Mouse (Mus musculus) hindbrain, embryonic 12.5 days (tissue): ENCODE measurements around the gene Muc5b. TPM values are rescaled to one million over a fixed set of nuclear protein-coding genes. Genes with fewer than 3 reads are reported as not detected.
"Not testable (repeated sequence)": the region's sequence is repeated elsewhere in the genome, so short reads cannot be mapped to it uniquely, and the experiment has no call there.

Experiments used
- ATAC-seq: fragments of 200-750 bp; cut with Nextera tagmentation; 2 replicates; pipeline ENCODE4 v1.8.0; 2017; ENCODE audit warnings: moderate TSS enrichment; ENCODE audit not compliant: low FRiP score
- H3K27ac ChIP-seq: fragments of 300-500 bp; sonication (generic); 2 replicates; pipeline ENCODE4 v1.5.1; 2016; ENCODE audit warnings: mild to moderate bottlenecking
- H3K27me3 ChIP-seq: fragments of 300-500 bp; sonication (generic); 2 replicates; pipeline ENCODE4 v1.6.1; 2016; ENCODE audit warnings: mild to moderate bottlenecking
- H3K36me3 ChIP-seq: fragments of 300-500 bp; sonication (generic); 2 replicates; pipeline ENCODE4 v1.6.1; 2016; ENCODE audit warnings: mild to moderate bottlenecking
- H3K4me1 ChIP-seq: fragments of 300-500 bp; sonication (generic); 2 replicates; pipeline ENCODE4 v1.6.1; 2016
- H3K4me2 ChIP-seq: fragments of 300-500 bp; sonication (generic); replicated peaks from 2 replicates; pipeline ENCODE4 v1.6.1; 2016; ENCODE audit warnings: mild to moderate bottlenecking
- H3K4me3 ChIP-seq: fragments of 300-500 bp; sonication (generic); 2 replicates; pipeline ENCODE4 v1.5.1; 2016; ENCODE audit warnings: mild to moderate bottlenecking
- H3K9ac ChIP-seq: fragments of 300-500 bp; sonication (generic); 2 replicates; pipeline ENCODE4 v1.6.1; 2016; ENCODE audit warnings: mild to moderate bottlenecking, moderate library complexity
- H3K9me3 ChIP-seq: fragments of 300-500 bp; sonication (generic); replicated peaks from 2 replicates; pipeline ENCODE4 v1.6.1; 2016; ENCODE audit warnings: mild to moderate bottlenecking
- WGBS: fragments of 180-500 bp; shearing (Covaris S2); methylation state at CpG from one replicate; pipeline ENCODE4 v1.1.7; 2016; 5-methylcytosine and 5-hydroxymethylcytosine counted together
- polyA plus RNA-seq: library from polyadenylated mRNA; unstranded; fragments of >200 nt; fragmentation: Nextera tagmentation; extraction: Ambion mirVana; gene quantifications from 2 replicates; pipeline ENCODE4 v1.2.1, GENCODE M21; 2016

Muc5b gene
- polyA plus RNA-seq, result 0.05 and 0.07 TPM in 2 replicates

DNA sequence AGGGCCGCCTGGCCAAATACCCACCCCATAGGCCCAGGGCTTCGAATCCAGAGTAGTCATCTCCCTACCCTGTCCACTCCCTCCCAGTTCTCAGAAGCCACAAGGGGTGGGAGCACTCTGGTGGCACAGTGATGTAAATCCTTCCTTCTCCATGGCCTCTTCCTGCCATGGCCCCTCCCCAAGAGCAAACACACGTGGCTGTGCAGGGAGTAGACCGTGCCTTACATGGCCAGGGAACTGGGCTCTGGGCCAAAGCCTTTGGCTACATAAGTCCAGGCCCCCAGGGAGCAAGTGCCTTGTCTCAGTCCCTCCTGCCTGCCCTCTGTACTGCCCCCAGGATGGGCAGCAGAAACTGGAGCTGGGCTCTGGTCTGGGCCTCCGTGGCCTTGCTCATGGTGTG lies at the start of gene Muc5b:
Gene Muc5b (plus strand): TSS at position 292 of the 400 bp plus-strand sequence.
- Histone ChIP-seq H3K36me3 (no peaks in the 10 kb centered on the region), H3K27ac (no peak within 1 kb of the TSS), H3K4me2 (no peak within 1 kb of the TSS), H3K9me3 (no peaks in the 10 kb centered on the region), H3K9ac (no peak within 1 kb of the TSS), H3K4me1 (no peaks in the 10 kb centered on the region), H3K27me3 (no peaks in the 10 kb centered on the region), H3K4me3 (no peak within 1 kb of the TSS)
- WGBS, result 82% methylated on average over 5 of the region's 5 CpGs
- no peak for ATAC-seq

DNA sequence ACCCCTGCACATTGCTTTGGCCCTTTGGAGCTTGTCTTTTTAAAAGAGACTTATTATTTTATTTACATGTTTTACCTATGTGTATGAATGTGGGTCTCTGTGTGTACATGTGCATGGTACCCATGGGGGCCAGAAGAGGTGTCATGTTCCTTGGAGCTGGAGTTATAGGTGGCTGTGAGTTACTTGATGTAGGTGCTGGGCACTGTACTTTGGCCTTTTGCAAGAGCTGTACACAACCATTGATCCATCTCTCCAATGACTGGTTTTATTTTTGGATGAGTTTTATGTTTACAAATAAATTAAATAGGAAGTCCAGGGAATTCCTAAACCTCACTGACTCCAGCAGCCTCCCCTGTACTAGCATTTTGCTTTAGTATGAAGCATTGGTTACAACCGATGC lies 44.6 kb upstream of the Muc5b start:
- Histone ChIP-seq H3K27ac (no peak overlapping the region), H3K4me1 (no peaks in the 10 kb centered on the region), H3K4me2 (no peak overlapping the region), H3K9ac (no peak overlapping the region), H3K36me3 (no peaks in the 10 kb centered on the region), H3K27me3 (no peaks in the 10 kb centered on the region; the same call in 1 of the 2 replicates), H3K4me3 (no peak overlapping the region), H3K9me3 (no peaks in the 10 kb centered on the region; the same call in 1 of the 2 replicates)
- 97% methylated on average over 1 of the region's 1 CpGs for WGBS
- ATAC-seq, result no peak

DNA sequence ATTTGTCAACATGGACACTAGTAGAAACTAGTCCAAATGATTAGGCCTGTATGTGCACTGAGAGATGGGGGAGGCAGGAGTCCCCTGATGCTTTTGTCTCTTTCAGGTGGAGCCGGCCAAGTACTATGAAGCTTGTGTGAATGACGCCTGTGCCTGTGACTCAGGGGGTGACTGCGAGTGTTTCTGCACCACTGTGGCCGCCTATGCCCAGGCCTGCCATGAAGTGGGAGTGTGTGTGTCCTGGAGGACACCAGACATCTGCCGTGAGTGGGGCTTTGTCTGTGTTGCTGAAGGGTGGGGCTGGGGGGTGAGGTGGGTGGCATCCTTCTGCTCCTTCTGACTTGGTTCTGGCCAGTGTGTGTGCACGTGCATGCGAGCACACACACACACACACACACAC lies 35.7 kb upstream of the Muc5b start:
- 96% methylated on average over 7 of the region's 7 CpGs for WGBS

DNA sequence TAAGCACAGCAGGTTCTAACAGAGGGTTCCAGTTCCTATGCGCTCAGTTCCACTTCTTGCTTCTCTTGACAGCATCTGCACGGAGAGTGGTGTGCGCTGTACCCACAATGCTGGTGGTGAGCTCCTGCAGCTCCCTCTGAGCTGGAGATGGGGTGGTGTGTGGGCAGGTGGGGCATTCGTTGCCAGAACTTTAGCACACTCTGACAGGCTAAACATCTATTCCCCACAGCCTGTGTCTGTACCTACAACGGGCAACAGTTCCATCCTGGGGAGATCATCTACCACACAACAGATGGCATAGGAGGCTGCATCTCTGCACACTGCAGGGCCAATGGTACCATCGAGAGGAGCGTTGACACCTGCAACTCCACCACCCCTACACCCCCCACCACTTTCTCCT lies 33.5 kb upstream of the Muc5b start:
- H3K9me3 ChIP-seq, result no peaks in the 10 kb centered on the region
- no peak overlapping the region for H3K27ac ChIP-seq
- no peak overlapping the region for H3K4me3 ChIP-seq
- no peaks in the 10 kb centered on the region for H3K4me1 ChIP-seq
- ATAC-seq, result no peak
- H3K4me2 ChIP-seq, result no peak overlapping the region
- H3K27me3 ChIP-seq, result 0 out of 2 replicates have a peak, but pooled peaks cover 3% of the 10 kb centered on the region
- 87% methylated on average over 7 of the region's 7 CpGs for WGBS
- no peaks in the 10 kb centered on the region for H3K36me3 ChIP-seq
- H3K9ac ChIP-seq, result no peak overlapping the region

More for the DNA sequence above, 35.7 kb upstream of the Muc5b start:
- no peak overlapping the region for H3K4me3 ChIP-seq
- no peaks in the 10 kb centered on the region for H3K4me1 ChIP-seq
- H3K36me3 ChIP-seq, result no peaks in the 10 kb centered on the region
- no peak for ATAC-seq
- H3K9ac ChIP-seq, result no peak overlapping the region
- peaks cover 3% of the 10 kb centered on the region; the same call in 1 of the 2 replicates for H3K27me3 ChIP-seq
- H3K4me2 ChIP-seq, result no peak overlapping the region
- H3K27ac ChIP-seq, result no peak overlapping the region
- no peaks in the 10 kb centered on the region for H3K9me3 ChIP-seq

DNA sequence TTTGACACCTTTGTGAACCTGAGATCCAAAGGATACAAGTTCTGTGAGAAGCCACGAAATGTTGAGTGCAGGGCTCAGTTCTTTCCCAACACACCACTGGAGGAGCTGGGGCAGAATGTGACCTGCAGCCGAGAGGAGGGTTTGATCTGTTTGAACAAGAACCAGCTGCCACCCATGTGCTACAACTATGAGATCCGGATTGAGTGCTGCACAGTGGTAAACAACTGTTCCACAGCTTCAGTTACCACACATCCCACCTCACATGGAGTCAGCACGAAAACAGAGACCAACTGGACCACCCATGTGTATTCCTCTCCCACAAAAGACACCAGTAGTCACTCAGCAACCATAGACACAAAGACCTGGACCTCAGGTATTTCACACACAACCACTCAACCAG lies 31.0 kb upstream of the Muc5b start:
- H3K36me3 ChIP-seq, ATAC-seq, H3K9me3 ChIP-seq, H3K4me2 ChIP-seq, H3K27ac ChIP-seq, H3K9ac ChIP-seq, H3K27me3 ChIP-seq, H3K4me3 ChIP-seq, H3K4me1 ChIP-seq: not testable (repeated sequence)
- no CpG with 5 or more reads among the region's 4 CpGs for WGBS

DNA sequence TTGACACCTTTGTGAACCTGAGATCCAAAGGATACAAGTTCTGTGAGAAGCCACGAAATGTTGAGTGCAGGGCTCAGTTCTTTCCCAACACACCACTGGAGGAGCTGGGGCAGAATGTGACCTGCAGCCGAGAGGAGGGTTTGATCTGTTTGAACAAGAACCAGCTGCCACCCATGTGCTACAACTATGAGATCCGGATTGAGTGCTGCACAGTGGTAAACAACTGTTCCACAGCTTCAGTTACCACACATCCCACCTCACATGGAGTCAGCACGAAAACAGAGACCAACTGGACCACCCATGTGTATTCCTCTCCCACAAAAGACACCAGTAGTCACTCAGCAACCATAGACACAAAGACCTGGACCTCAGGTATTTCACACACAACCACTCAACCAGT lies 28.9 kb upstream of the Muc5b start:
- H3K27me3 ChIP-seq, H3K4me3 ChIP-seq, H3K4me1 ChIP-seq, H3K4me2 ChIP-seq, ATAC-seq, H3K9ac ChIP-seq, H3K9me3 ChIP-seq, H3K27ac ChIP-seq, H3K36me3 ChIP-seq: not testable (repeated sequence)
- WGBS, result no CpG with 5 or more reads among the region's 4 CpGs

DNA sequence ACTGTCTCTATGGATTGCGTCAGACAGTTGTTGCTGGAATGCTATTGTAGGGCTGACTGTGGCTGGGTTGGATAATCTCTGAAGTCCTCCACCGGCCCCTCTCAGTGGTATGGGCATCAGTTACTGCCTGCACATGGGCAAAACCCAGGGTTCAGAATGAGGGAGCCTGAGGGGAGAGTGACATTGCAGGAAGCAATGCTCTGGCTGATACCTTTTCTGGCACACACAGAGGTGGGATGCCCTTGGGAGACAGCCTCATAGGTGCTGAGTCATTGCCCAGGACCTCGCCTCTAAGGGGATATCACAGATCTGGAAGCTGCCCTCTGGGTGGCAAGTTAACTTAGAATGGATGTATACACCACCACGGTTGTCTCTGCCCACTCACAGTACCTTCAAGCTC lies 25.5 kb upstream of the Muc5b start:
- H3K27ac ChIP-seq, result no peak overlapping the region
- no peaks in the 10 kb centered on the region for H3K27me3 ChIP-seq
- H3K9ac ChIP-seq, result no peak overlapping the region
- H3K9me3 ChIP-seq, result no peaks in the 10 kb centered on the region
- H3K4me3 ChIP-seq, result no peak overlapping the region
- no peak overlapping the region for H3K4me2 ChIP-seq
- H3K4me1 ChIP-seq, result peaks cover 12% of the 10 kb centered on the region
- H3K36me3 ChIP-seq, result no peaks in the 10 kb centered on the region
- ATAC-seq, result no peak
- WGBS, result 78% methylated on average over 4 of the region's 4 CpGs

DNA sequence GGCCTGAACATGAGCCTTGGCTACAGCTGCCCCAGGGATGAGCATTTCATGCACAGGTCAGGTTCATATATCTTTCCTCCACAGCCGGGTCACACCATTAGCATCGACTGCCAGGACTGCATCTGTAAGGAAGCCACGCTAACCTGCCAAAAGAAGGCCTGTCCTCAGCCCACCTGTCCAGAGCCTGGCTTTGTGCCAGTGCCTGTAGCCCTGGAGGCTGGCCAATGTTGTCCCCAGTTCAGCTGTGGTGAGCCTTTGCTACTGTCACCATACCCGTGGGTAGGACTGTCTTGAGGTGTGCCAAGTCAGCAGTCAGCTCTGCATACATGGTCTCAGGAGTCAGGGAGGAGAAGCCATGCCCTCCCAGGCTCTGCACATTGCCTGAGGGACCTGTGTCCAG lies 23.5 kb upstream of the Muc5b start:
- H3K27ac ChIP-seq, result no peak overlapping the region
- no peaks in the 10 kb centered on the region for H3K9me3 ChIP-seq
- H3K4me1 ChIP-seq, result peaks cover 12% of the 10 kb centered on the region
- H3K4me2 ChIP-seq, result no peak overlapping the region
- no peaks in the 10 kb centered on the region for H3K36me3 ChIP-seq
- H3K4me3 ChIP-seq, result no peak overlapping the region
- no peaks in the 10 kb centered on the region for H3K27me3 ChIP-seq
- no peak for ATAC-seq
- 83% methylated on average over 4 of the region's 4 CpGs for WGBS
- H3K9ac ChIP-seq, result no peak overlapping the region

DNA sequence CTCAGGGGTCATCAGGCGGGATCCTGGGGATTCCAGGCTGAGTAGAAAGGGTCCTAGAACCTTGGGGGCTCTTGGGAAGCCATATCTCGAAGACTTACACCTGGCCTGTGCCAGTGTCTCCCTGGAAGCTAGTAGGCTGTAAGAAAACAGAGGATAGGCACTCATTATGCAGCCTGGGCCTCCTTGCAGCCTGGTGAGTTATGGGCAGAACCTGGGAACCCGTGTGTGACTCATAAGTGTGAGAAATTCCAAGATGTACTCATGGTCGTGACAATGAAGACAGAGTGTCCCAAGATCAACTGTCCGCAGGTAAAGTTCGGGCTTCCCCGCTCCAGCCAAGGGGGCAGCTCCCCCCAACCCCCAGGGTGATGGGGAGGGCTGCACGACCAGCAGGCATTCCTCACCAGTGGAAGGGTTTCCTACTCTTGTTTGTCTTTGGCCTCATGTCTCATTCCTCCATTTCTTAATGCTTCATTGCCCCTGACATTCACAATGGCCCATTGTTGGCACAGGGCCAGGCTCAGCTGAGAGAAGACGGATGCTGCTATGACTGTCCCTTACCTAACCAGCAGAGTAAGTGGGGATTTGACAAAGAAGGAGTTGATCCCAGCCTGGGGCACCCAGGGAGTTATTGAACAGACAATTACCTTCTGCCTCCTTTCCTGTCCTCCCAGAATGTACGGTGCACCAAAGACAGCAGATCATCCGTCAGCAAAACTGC lies 21.4 kb upstream of the Muc5b start:
- Histone ChIP-seq H3K27me3 (no peaks in the 10 kb centered on the region; the same call in 1 of the 2 replicates), H3K4me1 (peaks cover 12% of the 10 kb centered on the region), H3K9ac (no peak overlapping the region), H3K27ac (no peak overlapping the region), H3K4me3 (no peak overlapping the region), H3K9me3 (no peaks in the 10 kb centered on the region), H3K36me3 (no peaks in the 10 kb centered on the region), H3K4me2 (no peak overlapping the region)
- WGBS, result 55% methylated on average over 11 of the region's 11 CpGs
- ATAC-seq, result no peak

DNA sequence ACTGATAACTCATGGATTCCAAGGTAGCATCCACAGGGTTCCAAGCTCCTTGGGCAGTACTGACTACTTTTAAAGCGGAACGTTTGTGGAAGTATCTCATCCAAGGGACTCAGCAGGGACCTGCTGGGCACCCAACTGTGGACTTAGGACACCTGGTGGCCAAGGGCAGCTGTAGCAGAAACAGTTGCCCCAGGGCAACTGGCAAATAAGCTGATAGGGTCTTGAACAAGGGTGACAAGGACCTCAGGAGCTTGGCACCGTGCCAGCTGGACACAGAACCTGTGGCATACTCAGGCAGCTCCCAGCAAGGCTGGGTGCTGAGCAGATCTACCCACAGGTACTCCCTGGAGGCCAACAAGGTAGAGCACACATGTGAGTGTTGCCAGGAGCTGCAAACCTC lies 20.6 kb upstream of the Muc5b start:
- H3K4me3 ChIP-seq, result no peak overlapping the region
- ATAC-seq, result no peak

DNA sequence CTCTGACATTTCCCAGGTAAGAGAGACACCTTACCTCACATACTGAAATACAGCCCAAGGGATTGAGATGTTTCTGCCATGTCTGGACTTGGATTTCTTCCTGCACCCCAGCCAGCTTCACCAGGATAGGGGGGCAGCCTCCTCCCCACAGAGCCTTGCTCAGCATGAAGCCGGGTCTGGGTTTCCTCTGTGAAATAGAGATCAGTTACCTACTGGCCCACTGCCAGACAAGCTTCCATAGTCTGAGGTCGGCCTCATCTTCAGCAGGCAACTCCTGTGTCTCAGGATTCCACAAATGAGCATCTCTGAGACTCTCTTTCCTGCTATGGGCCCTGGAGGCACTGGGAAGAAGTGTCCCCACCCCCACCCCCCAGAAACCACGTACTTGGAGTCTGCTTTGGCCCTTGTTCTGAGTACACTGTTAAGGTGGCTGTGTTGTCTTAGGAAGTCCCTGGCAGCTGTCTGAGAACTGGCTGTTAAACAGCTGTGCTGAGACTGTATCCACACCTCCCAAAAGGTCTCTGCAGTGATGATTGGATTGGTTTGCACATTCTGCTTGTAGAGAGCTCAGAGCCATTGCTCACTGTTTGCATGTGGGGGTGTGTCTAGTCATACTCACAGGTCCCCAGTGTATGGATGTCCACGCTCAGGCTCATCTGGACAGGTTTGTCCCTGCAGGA lies 16.1 kb upstream of the Muc5b start:
- Histone ChIP-seq H3K9ac (no peak overlapping the region), H3K4me2 (no peak overlapping the region), H3K4me3 (no peak overlapping the region), H3K27ac (no peak overlapping the region), H3K9me3 (no peaks in the 10 kb centered on the region), H3K4me1 (peaks cover 4% of the 10 kb centered on the region), H3K36me3 (no peaks in the 10 kb centered on the region), H3K27me3 (no peaks in the 10 kb centered on the region; the same call in 1 of the 2 replicates)
- 49% methylated on average over 4 of the region's 4 CpGs for WGBS
- no peak for ATAC-seq

More for the DNA sequence above, 20.6 kb upstream of the Muc5b start:
- Histone ChIP-seq H3K27me3 (no peaks in the 10 kb centered on the region; the same call in 1 of the 2 replicates), H3K4me2 (no peak overlapping the region), H3K4me1 (peaks cover 12% of the 10 kb centered on the region), H3K9ac (no peak overlapping the region), H3K27ac (no peak overlapping the region), H3K9me3 (no peaks in the 10 kb centered on the region), H3K36me3 (no peaks in the 10 kb centered on the region)
- WGBS, result 79% methylated on average over 3 of the region's 3 CpGs

DNA sequence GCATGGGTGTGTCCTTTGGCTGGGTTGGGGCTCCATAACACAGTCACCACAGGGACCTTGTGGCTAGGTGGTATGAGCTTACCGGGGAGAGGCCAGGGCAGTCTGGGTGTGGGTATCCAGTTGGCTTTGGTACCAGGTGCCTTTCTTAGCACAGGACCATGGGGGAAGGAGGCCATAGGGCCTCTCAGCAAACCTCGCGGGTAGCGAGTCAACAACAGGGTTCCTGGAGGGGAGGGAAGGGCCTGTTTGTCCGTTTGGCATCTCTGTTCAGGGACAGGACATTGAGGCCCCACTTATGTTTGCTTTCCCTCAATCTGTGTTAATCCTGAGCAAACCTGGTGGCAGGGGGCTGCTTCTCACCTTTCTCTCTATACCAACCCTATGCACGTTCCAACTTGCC lies 15.2 kb upstream of the Muc5b start:
- Histone ChIP-seq H3K4me1 (no peaks in the 10 kb centered on the region), H3K9ac (no peak overlapping the region), H3K36me3 (no peaks in the 10 kb centered on the region), H3K9me3 (no peaks in the 10 kb centered on the region), H3K27me3 (no peaks in the 10 kb centered on the region; the same call in 1 of the 2 replicates), H3K4me2 (no peak overlapping the region), H3K27ac (no peak overlapping the region), H3K4me3 (no peak overlapping the region)
- ATAC-seq, result no peak
- 89% methylated on average over 6 of the region's 6 CpGs for WGBS

DNA sequence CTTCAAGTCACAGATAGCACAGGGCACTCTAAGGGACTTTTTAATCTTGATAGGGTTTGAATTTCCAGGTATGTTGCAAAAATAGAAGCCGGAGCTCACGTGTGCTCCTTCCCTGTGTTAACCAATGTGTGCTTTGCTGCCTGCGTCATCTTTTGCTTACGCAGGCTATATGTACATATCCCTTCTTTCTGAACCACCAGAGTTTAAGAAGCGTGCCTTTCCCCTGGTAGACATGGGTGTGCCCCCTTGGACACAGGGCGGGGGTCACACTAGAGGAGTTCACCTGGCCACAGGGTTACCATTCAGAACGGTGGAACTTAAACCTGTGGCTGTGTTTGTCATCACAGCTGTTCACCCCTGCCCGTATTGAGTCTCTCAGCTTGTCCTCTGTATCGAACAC lies 14.5 kb upstream of the Muc5b start:
- Histone ChIP-seq H3K27ac (no peak overlapping the region), H3K36me3 (no peaks in the 10 kb centered on the region), H3K9ac (no peak overlapping the region), H3K9me3 (no peaks in the 10 kb centered on the region), H3K4me3 (no peak overlapping the region), H3K4me1 (no peaks in the 10 kb centered on the region), H3K4me2 (no peak overlapping the region), H3K27me3 (no peaks in the 10 kb centered on the region; the same call in 1 of the 2 replicates)
- 87% methylated on average over 9 of the region's 9 CpGs for WGBS
- no peak for ATAC-seq
